Mouse (Mus musculus) midbrain, embryonic 12.5 days (tissue): Measurements from ENCODE around the gene Sema6b. TPM values are rescaled to one million over a fixed set of nuclear protein-coding genes. Genes with fewer than 3 reads are reported as not detected.

ENCODE experiments used
- ATAC-seq: fragments of 200-750 bp; cut with Nextera tagmentation; 2 replicates; pipeline ENCODE4 v1.8.0; 2017; ENCODE audit warnings: low read depth, moderate TSS enrichment, moderate library complexity; ENCODE audit not compliant: low FRiP score
- H3K27ac ChIP-seq: fragments of 300-500 bp; sonication (generic); replicated peaks from 2 replicates; pipeline ENCODE4 v1.5.1; 2016; ENCODE audit warnings: mild to moderate bottlenecking
- H3K27me3 ChIP-seq: fragments of 300-500 bp; sonication (generic); 2 replicates; pipeline ENCODE4 v1.6.1; 2016; ENCODE audit warnings: mild to moderate bottlenecking
- H3K36me3 ChIP-seq: fragments of 300-500 bp; sonication (generic); 2 replicates; pipeline ENCODE4 v1.6.1; 2016
- H3K4me1 ChIP-seq: fragments of 300-500 bp; sonication (generic); 2 replicates; pipeline ENCODE4 v1.6.1; 2016
- H3K4me2 ChIP-seq: fragments of 300-500 bp; sonication (generic); replicated peaks from 2 replicates; pipeline ENCODE4 v1.6.1; 2016; ENCODE audit warnings: mild to moderate bottlenecking, moderate library complexity
- H3K4me3 ChIP-seq: fragments of 300-500 bp; sonication (generic); 2 replicates; pipeline ENCODE4 v1.5.1; 2016; ENCODE audit warnings: mild to moderate bottlenecking
- H3K9ac ChIP-seq: fragments of 300-500 bp; sonication (generic); replicated peaks from 2 replicates; pipeline ENCODE4 v1.6.1; 2016; ENCODE audit warnings: mild to moderate bottlenecking, moderate library complexity
- H3K9me3 ChIP-seq: fragments of 300-500 bp; sonication (generic); 2 replicates; pipeline ENCODE4 v1.6.1; 2016; ENCODE audit warnings: mild to moderate bottlenecking
- WGBS: fragments of 180-500 bp; shearing (Covaris S2); methylation state at CpG from one replicate; pipeline ENCODE4 v1.1.7; 2016; 5-methylcytosine and 5-hydroxymethylcytosine counted together
- polyA plus RNA-seq: library from polyadenylated mRNA; unstranded; fragments of >200 nt; fragmentation: Nextera tagmentation; extraction: Ambion mirVana; gene quantifications from 2 replicates; pipeline ENCODE4 v1.2.1, GENCODE M21; 2016

Sema6b gene
- polyA plus RNA-seq, 1 experiment from 2014 or later, result 6.5 TPM

- Histone ChIP-seq H3K36me3 (peaks cover 30% of the 10 kb centered on the region), H3K4me1 (peaks cover 8% of the 10 kb centered on the region; the same call in 1 of the 2 replicates), H3K4me3 (no peak overlapping the region), H3K9ac (no peak overlapping the region), H3K27me3 (peaks cover 60% of the 10 kb centered on the region), H3K4me2 (no peak overlapping the region), H3K27ac (no peak overlapping the region), H3K9me3 (peaks cover 15% of the 10 kb centered on the region)
- ATAC-seq, result no peak
- 79% methylated on average over 4 of the region's 4 CpGs for WGBS
Observed at GRCm38 (mm10) chr17:56125276-56125630, 14.9 kb downstream of the Sema6b start.

- H3K9ac ChIP-seq, result 0 out of 2 replicates have a peak overlapping the region, but pooled peaks have one; percentile 41
- H3K4me2 ChIP-seq, result peak overlapping the region; percentile 54
- peak overlapping the region; percentile 35 for H3K4me3 ChIP-seq
- H3K9me3 ChIP-seq, result peaks cover 15% of the 10 kb centered on the region
- WGBS, result 8% methylated on average over 46 of the region's 59 CpGs
- H3K27ac ChIP-seq, result no peak overlapping the region
- H3K4me1 ChIP-seq, result peaks cover 8% of the 10 kb centered on the region; the same call in 1 of the 2 replicates
- peaks cover 66% of the 10 kb centered on the region for H3K27me3 ChIP-seq
- ATAC-seq, result peak; percentile 35
- H3K36me3 ChIP-seq, result peaks cover 25% of the 10 kb centered on the region
Observed at GRCm38 (mm10) chr17:56124377-56125275, 15.5 kb downstream of the Sema6b start.

- Histone ChIP-seq H3K36me3 (peaks cover 19% of the 10 kb centered on the region), H3K27me3 (peaks cover 74% of the 10 kb centered on the region), H3K4me2 (peak overlapping the region; percentile 54), H3K4me3 (peak overlapping the region; percentile 35), H3K9ac (0 out of 2 replicates have a peak overlapping the region, but pooled peaks have one; percentile 41), H3K4me1 (peaks cover 8% of the 10 kb centered on the region; the same call in 1 of the 2 replicates), H3K27ac (no peak overlapping the region), H3K9me3 (peaks cover 15% of the 10 kb centered on the region)
- no peak for ATAC-seq
- WGBS, result 48% methylated on average over 59 of the region's 59 CpGs
Observed at GRCm38 (mm10) chr17:56123681-56124340, 16.3 kb downstream of the Sema6b start.

- H3K9me3 ChIP-seq, result peaks cover 15% of the 10 kb centered on the region
- H3K4me2 ChIP-seq, result no peak overlapping the region
- H3K4me3 ChIP-seq, result no peak overlapping the region
- 90% methylated on average over 11 of the region's 12 CpGs for WGBS
- H3K27me3 ChIP-seq, result peaks cover 80% of the 10 kb centered on the region
- H3K36me3 ChIP-seq, result peaks cover 16% of the 10 kb centered on the region
- no peak for ATAC-seq
- no peak overlapping the region for H3K27ac ChIP-seq
- H3K4me1 ChIP-seq, result peaks cover 8% of the 10 kb centered on the region; the same call in 1 of the 2 replicates
- no peak overlapping the region for H3K9ac ChIP-seq
Observed at GRCm38 (mm10) chr17:56123161-56123560, 17.0 kb downstream of the Sema6b start.

- Histone ChIP-seq H3K4me3 (no peak within 1 kb of the TSS), H3K27me3 (peaks cover 90% of the 10 kb centered on the region), H3K9ac (no peak within 1 kb of the TSS), H3K27ac (no peak within 1 kb of the TSS), H3K9me3 (peaks cover 15% of the 10 kb centered on the region), H3K4me2 (no peak within 1 kb of the TSS), H3K4me1 (peaks cover 14% of the 10 kb centered on the region), H3K36me3 (peaks cover 7% of the 10 kb centered on the region)
- ATAC-seq, result no peak
- 65% methylated on average over 2 of the region's 2 CpGs for WGBS
Observed at GRCm38 (mm10) chr17:56121826-56122225, 18.3 kb downstream of the Sema6b start, which contains the start of gene Lrg1. Gene Lrg1 (minus strand): TSS chr17:56122001.

GRCm38 (mm10) chr17:56119981-56120880, 19.9 kb downstream of the Sema6b start:
- Histone ChIP-seq H3K4me2 (no peak overlapping the region), H3K4me1 (peaks cover 14% of the 10 kb centered on the region), H3K9ac (no peak overlapping the region), H3K36me3 (peaks cover 7% of the 10 kb centered on the region), H3K4me3 (no peak overlapping the region), H3K27ac (no peak overlapping the region), H3K9me3 (peaks cover 15% of the 10 kb centered on the region), H3K27me3 (peaks cover 90% of the 10 kb centered on the region)
- WGBS, result 7% methylated on average over 66 of the region's 66 CpGs
- ATAC-seq, result no peak

- Histone ChIP-seq H3K27me3 (peaks cover 83% of the 10 kb centered on the region), H3K9ac (no peak overlapping the region), H3K9me3 (peaks cover 15% of the 10 kb centered on the region), H3K4me1 (peaks cover 10% of the 10 kb centered on the region), H3K27ac (no peak overlapping the region), H3K4me2 (no peak overlapping the region), H3K36me3 (peaks cover 7% of the 10 kb centered on the region), H3K4me3 (no peak overlapping the region)
- ATAC-seq, result no peak
- WGBS, result 50% methylated on average over 12 of the region's 12 CpGs
Observed at GRCm38 (mm10) chr17:56119431-56119830, 20.7 kb downstream of the Sema6b start.

- Histone ChIP-seq H3K9me3 (peaks cover 5% of the 10 kb centered on the region), H3K4me1 (peaks cover 10% of the 10 kb centered on the region), H3K27ac (no peak within 1 kb of the TSS), H3K4me2 (peak within 1 kb of the TSS; percentile 47), H3K9ac (0 out of 2 replicates have a peak within 1 kb of the TSS, but pooled peaks have one; percentile 2), H3K4me3 (peak within 1 kb of the TSS; percentile 24), H3K36me3 (no peaks in the 10 kb centered on the region), H3K27me3 (peaks cover 61% of the 10 kb centered on the region)
- 1% methylated on average over 27 of the region's 27 CpGs for WGBS
- ATAC-seq, result peak; percentile 53; the same call in 1 of the 2 replicates
Observed at GRCm38 (mm10) chr17:56117251-56117710, 22.9 kb downstream of the Sema6b start, which contains the start of gene Plin5. Gene Plin5 (minus strand): TSS chr17:56117596.

GRCm38 (mm10) chr17:56116193-56116592, 23.9 kb downstream of the Sema6b start:
- Histone ChIP-seq H3K27ac (no peak overlapping the region), H3K36me3 (no peaks in the 10 kb centered on the region), H3K9me3 (no peaks in the 10 kb centered on the region), H3K27me3 (peaks cover 50% of the 10 kb centered on the region), H3K4me2 (no peak overlapping the region), H3K4me1 (peaks cover 10% of the 10 kb centered on the region), H3K9ac (no peak overlapping the region), H3K4me3 (no peak overlapping the region)
- no peak for ATAC-seq
- 81% methylated on average over 10 of the region's 10 CpGs for WGBS

GRCm38 (mm10) chr17:56112743-56113142, 27.4 kb downstream of the Sema6b start:
- 0 out of 2 replicates have a peak, but pooled peaks cover 2% of the 10 kb centered on the region for H3K36me3 ChIP-seq
- peaks cover 17% of the 10 kb centered on the region for H3K27me3 ChIP-seq
- no peaks in the 10 kb centered on the region for H3K9me3 ChIP-seq
- H3K4me1 ChIP-seq, result peaks cover 10% of the 10 kb centered on the region
- 70% methylated on average over 3 of the region's 3 CpGs for WGBS
- H3K4me2 ChIP-seq, result no peak overlapping the region
- H3K4me3 ChIP-seq, result no peak overlapping the region
- H3K27ac ChIP-seq, result no peak overlapping the region
- no peak for ATAC-seq
- no peak overlapping the region for H3K9ac ChIP-seq

GRCm38 (mm10) chr17:56111864-56112263, 28.3 kb downstream of the Sema6b start:
- Histone ChIP-seq H3K4me3 (no peak overlapping the region), H3K27me3 (peaks cover 11% of the 10 kb centered on the region), H3K9me3 (no peaks in the 10 kb centered on the region), H3K4me2 (no peak overlapping the region), H3K27ac (no peak overlapping the region), H3K36me3 (0 out of 2 replicates have a peak, but pooled peaks cover 5% of the 10 kb centered on the region), H3K9ac (no peak overlapping the region), H3K4me1 (peaks cover 4% of the 10 kb centered on the region; the same call in 1 of the 2 replicates)
- WGBS, result 44% methylated on average over 5 of the region's 5 CpGs
- 0 out of 2 replicates have a peak, but pooled peaks have one; percentile 7 for ATAC-seq
